Mouse (Mus musculus) left cerebral cortex, adult 9 months (tissue): ENCODE results near the gene Slc17a9.

ENCODE experiments used
- DNase-seq, 2 experiments: peaks; one replicate each; pipeline ENCODE4 v3.0.0; 2022; ENCODE audit warnings: low spot score in 2 of 2

Slc17a9 gene

GRCm38 (mm10) chr2:180724585-180725413 lies at the start of gene Slc17a9:
Gene Slc17a9, plus strand, starts transcription at chr2:180725263.
- DNase-seq: no peak

- DNase-seq: no peak
These were observed 48.4 kb upstream of the Slc17a9 start for GRCm38 (mm10) chr2:180676706-180677105.

GRCm38 (mm10) chr2:180678609-180679140 lies 46.4 kb upstream of the Slc17a9 start:
- DNase-seq: peak in 1 of 2 experiments; percentile 81

GRCm38 (mm10) chr2:180681225-180681624 lies 43.8 kb upstream of the Slc17a9 start:
- no peak for DNase-seq

- no peak for DNase-seq
These were observed 41.5 kb upstream of the Slc17a9 start for GRCm38 (mm10) chr2:180683524-180683923.

GRCm38 (mm10) chr2:180684031-180684430 lies 41.0 kb upstream of the Slc17a9 start:
- DNase-seq: no peak

GRCm38 (mm10) chr2:180689841-180690240 lies 35.2 kb upstream of the Slc17a9 start:
- DNase-seq: no peak

GRCm38 (mm10) chr2:180692630-180693029 lies 32.4 kb upstream of the Slc17a9 start:
- DNase-seq: no peak

GRCm38 (mm10) chr2:180695176-180695575 lies 29.9 kb upstream of the Slc17a9 start:
- no peak for DNase-seq

GRCm38 (mm10) chr2:180700457-180700856 lies 24.6 kb upstream of the Slc17a9 start:
- DNase-seq: no peak

GRCm38 (mm10) chr2:180701053-180701766 lies 23.9 kb upstream of the Slc17a9 start:
- DNase-seq: no peak

GRCm38 (mm10) chr2:180701767-180702621 lies 23.1 kb upstream of the Slc17a9 start:
- peak; percentile 54 to 89 for DNase-seq

GRCm38 (mm10) chr2:180702701-180703149 lies 22.3 kb upstream of the Slc17a9 start:
- DNase-seq: no peak

- DNase-seq: no peak
These were observed 21.9 kb upstream of the Slc17a9 start for GRCm38 (mm10) chr2:180703175-180703574.

- no peak for DNase-seq
These were observed 21.3 kb upstream of the Slc17a9 start for GRCm38 (mm10) chr2:180703645-180704359.

GRCm38 (mm10) chr2:180704591-180704990 lies 20.5 kb upstream of the Slc17a9 start:
- no peak for DNase-seq

GRCm38 (mm10) chr2:180705066-180705465 lies 20.0 kb upstream of the Slc17a9 start:
- DNase-seq: no peak

GRCm38 (mm10) chr2:180705975-180706374 lies 19.1 kb upstream of the Slc17a9 start:
- no peak for DNase-seq

GRCm38 (mm10) chr2:180709023-180709922 lies 15.8 kb upstream of the Slc17a9 start:
- DNase-seq: no peak

- peak; percentile 84 to 94 for DNase-seq
These were observed 15.2 kb upstream of the Slc17a9 start, which contains the start of the genes Dido1 and Gid8 for GRCm38 (mm10) chr2:180709923-180710272. Gene Dido1, minus strand, starts transcription at chr2:180709999. Gene Gid8, plus strand, starts transcription at chr2:180710117.
